Mouse (Mus musculus) CD4-positive, CD25-positive, alpha-beta regulatory T cell (primary cell): ENCODE results near the gene Stab1. TPM values are rescaled to one million over a fixed set of nuclear protein-coding genes. Genes with fewer than 3 reads are reported as not detected.

ENCODE experiments used
- polyA plus RNA-seq: library from polyadenylated mRNA; unstranded; fragments of 100-300 nt; shearing (Covaris generic); gene quantifications from one replicate; pipeline ENCODE4 v1.2.1, GENCODE M21; 2017

Stab1 gene
- 1.3 TPM for polyA plus RNA-seq

GRCm38 (mm10) chr14:31168425-31168824, at the start of gene Stab1:
Gene Stab1 (minus strand): TSS chr14:31168641.

GRCm38 (mm10) chr14:31217666-31218065, 49.2 kb upstream of the Stab1 start, which contains the start of gene Sema3g:
Gene Sema3g (plus strand): TSS chr14:31217860.

GRCm38 (mm10) chr14:31216846-31217245, 48.4 kb upstream of the Stab1 start, which contains the start of gene Nisch:
Gene Nisch (minus strand): TSS chr14:31216946.

GRCm38 (mm10) chr14:31208084-31208483, 39.6 kb upstream of the Stab1 start, which contains the start of gene Tnnc1:
Gene Tnnc1 (plus strand): TSS chr14:31208312.

GRCm38 (mm10) chr14:31130236-31131220, 37.9 kb downstream of the Stab1 start, which contains the start of gene Nt5dc2:
Gene Nt5dc2 (plus strand): TSS chr14:31131053.

GRCm38 (mm10) chr14:31128826-31129219, 39.6 kb downstream of the Stab1 start, which contains the start of gene Smim4:
Gene Smim4 (minus strand): TSS chr14:31128956.

Other genes with a start within 250 kb of the Stab1 start
- gene Itih3, start 244.9 kb downstream of the Stab1 start, polyA plus RNA-seq: not detected
- not detected for gene Itih1, start 225.4 kb downstream of the Stab1 start, polyA plus RNA-seq
- gene Nek4, start 217.3 kb downstream of the Stab1 start, polyA plus RNA-seq: 6.7 TPM
- 11.6 TPM for gene Glt8d1, start 167.2 kb downstream of the Stab1 start, polyA plus RNA-seq
- 281 TPM for gene Spcs1, start 167.0 kb downstream of the Stab1 start, polyA plus RNA-seq
- gene Pbrm1, start 149.5 kb downstream of the Stab1 start, polyA plus RNA-seq: 156 TPM
- gene Gnl3, start 149.5 kb downstream of the Stab1 start, polyA plus RNA-seq: 93.8 TPM
- gene Smim4, start 39.7 kb downstream of the Stab1 start, polyA plus RNA-seq: 80.7 TPM
- 1.3 TPM for gene Nt5dc2, start 37.6 kb downstream of the Stab1 start, polyA plus RNA-seq
- gene Tnnc1, start 39.7 kb upstream of the Stab1 start, polyA plus RNA-seq: not detected
- 247 TPM for gene Nisch, start 48.3 kb upstream of the Stab1 start, polyA plus RNA-seq
- gene Sema3g, start 49.2 kb upstream of the Stab1 start, polyA plus RNA-seq: not detected
- 18.3 TPM for gene Phf7, start 82.7 kb upstream of the Stab1 start, polyA plus RNA-seq
- 91.6 TPM for gene Bap1, start 82.8 kb upstream of the Stab1 start, polyA plus RNA-seq
- 0.02 TPM for gene Dnah1, start 155.3 kb upstream of the Stab1 start, polyA plus RNA-seq
- 59.0 TPM for gene Capn7, start 168.0 kb upstream of the Stab1 start, polyA plus RNA-seq